Mouse (Mus musculus) adrenal gland, postnatal 14 days (tissue): ENCODE data around the gene Zc3h4. TPM values are rescaled to one million over a fixed set of nuclear protein-coding genes. Genes with fewer than 3 reads are reported as not detected.

Experiments used
- DNase-seq: peaks from one replicate; pipeline ENCODE4 v3.0.0; 2021; ENCODE audit warnings: mixed read lengths
- total RNA-seq: library from RNA; stranded (reverse); gene quantifications from 2 replicates; pipeline ENCODE4 v1.2.3, GENCODE M21; 2021

The Zc3h4 gene
- total RNA-seq, 1 experiment from 2014 or later, result 37.4 TPM

- peak; percentile 99 for DNase-seq
Observed at GRCm38 (mm10) chr7:16399820-16400688, 656 bp upstream of the Zc3h4 start.

GRCm38 (mm10) chr7:16401991-16402431 lies 1.3 kb downstream of the Zc3h4 start:
- peak; percentile 65 for DNase-seq

DNA sequence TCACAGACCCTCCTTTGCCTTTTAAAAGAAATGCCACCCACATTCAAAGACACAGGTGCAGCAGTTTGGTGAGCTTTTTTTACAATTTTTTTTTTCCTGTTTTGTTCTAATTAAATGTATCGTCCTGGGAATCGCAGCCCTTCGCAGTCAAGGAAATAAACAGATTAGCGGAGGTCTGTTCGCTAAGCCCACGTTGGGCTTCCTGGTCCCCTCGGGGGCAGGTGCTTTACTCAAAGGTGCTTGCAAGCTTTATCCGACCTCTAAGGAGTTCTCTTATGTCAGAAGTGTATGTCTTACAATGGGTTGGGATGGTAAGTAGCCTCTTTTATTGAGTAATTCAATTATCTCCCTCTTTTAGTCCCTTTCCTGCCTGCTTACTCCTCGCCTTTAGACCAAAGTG lies 1.7 kb downstream of the Zc3h4 start:
- no peak for DNase-seq

DNA sequence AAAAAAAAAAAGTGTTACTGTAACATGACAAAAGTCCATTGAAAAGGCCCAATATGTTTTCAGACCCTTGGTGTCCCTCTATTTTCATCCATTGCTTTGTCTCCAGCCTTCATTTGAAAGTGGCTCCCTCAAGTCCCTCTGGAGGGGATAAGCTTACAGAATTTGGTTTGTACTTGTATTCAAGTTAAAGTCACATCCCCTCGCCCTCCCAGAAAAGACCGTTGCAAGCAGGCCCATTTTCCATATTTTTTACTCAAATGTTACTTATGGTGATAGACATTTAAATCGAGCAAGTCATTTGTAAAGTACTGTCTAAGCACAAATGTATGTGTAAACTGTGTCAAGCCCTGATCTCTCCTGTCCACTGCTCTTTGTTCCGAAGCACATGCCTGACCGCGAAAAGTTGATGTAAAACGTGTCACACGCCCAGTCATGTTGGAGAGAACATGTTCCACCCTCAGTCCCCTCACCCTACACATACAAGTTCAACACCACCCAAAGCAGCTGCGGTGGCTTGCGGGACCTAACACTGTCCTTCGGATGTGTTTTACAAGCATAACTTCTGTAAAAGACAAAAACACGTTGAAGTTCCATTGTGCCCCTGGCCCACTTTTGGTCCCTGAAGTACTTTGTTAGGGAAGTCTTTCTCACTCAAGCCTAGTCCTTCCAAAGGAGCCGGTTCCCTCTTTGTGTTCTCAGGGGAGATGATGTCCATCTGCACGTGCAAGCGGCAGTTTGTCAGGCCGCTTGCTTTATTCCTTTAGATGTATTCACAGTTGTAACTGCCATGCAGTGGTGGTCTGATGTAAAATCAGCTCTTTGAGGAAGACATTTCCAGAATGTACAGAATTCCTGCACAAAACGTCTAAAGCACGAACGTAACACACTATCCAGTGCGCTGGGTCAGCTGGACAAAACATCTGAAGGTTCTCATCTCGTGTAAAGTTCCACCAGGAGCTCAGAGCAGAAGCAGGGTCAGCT lies 2.5 kb downstream of the Zc3h4 start:
- peak; percentile 20 for DNase-seq

GRCm38 (mm10) chr7:16404315-16405072 lies 3.8 kb downstream of the Zc3h4 start:
- DNase-seq, result no peak

- DNase-seq, result peak; percentile 57
Observed at GRCm38 (mm10) chr7:16405073-16405455, 4.4 kb downstream of the Zc3h4 start.

DNA sequence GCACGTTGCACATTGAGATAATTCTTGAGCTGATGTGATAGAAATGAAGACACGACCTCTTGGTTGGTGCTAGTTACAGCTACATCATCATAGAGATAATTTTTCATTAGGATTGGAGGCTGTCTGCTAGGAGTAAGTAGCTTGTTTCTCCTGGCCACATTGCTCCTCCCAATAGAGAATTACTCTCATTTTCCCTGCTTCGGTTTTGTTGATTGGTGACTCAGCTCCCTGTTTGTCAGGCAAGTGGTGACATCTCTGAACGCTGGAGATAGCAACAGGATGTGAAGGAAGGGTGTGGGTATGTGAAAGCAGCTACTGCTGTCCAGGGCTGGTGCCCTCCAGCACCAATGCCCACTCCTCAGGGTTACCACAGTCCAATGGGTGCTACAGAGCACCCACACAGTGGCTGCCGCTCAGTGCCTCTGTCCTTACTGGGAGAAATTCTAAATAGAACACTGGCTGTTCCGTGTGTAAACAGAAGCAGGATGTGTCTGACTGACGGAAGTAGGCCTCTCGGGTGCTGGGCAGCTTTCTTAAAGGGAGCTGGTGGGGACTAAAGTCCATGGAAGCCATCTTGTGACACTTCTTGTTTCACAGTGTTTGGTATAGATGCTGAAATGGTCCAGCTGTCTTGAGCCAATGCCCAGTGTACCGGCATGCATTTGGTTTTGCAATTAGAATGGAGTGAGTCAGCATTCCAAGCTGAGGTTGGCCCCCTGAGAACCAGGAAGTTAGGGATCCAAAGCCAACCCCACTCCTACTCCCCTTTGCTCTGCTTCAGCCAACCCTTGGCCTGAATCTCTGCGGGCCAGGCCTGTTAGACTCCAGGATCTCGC lies 5.0 kb downstream of the Zc3h4 start:
- peak; percentile 73 for DNase-seq

- no peak for DNase-seq
Observed at GRCm38 (mm10) chr7:16406978-16407377, 6.3 kb downstream of the Zc3h4 start.

DNA sequence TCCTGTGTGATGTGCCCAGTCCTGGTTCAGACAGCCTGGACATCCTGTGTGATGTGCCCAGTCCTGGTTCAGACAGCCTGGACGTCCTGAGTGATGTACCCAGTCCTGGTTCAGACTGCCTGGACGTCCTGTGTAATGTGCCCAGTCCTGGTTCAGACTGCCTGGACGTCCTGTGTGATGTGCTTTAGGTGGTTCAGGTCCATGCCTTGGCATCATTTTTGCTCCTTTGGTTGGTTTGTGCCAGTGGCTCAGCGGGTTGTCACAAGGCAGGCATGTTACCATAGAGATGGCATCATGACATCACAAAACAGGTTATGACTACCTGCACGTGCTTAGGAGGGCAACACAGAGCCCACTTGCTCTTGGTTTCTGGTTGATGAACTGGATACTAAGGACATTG lies 10.4 kb downstream of the Zc3h4 start:
- no peak for DNase-seq

DNA sequence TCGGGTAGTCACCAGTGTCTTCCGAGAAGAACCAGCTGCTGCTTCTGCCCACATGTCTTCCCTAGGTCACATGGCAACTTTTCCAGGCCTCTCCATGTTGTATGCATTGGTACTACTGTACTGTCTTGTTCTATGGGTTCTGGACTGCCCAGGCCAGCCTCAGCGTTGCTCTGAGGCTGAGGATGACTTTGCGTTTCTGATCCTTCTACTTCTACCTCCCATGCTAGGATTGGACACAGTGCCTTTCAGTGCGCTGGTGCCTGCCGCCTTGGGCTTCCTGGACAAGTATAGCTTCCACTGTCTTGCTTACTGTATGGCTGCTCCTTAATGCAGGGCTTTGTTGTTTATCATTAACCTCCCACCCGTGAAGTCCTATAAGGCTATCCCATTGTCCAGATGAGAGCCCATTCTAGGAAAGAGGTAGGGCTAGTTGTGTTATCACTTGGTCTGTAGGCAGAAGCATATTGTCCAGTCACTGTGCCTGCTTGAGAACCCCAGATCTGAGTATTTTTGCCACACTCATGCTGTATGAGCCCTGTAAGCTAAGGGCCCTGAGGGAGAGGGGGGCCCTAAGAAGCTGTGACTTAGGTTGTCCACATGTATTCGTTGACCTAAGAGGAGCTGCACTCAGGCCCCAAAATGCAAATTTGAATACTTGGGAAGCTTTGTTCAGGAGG lies 11.6 kb downstream of the Zc3h4 start:
- DNase-seq, result no peak

GRCm38 (mm10) chr7:16412930-16413329 lies 12.2 kb downstream of the Zc3h4 start:
- no peak for DNase-seq

- DNase-seq, result no peak
Observed at GRCm38 (mm10) chr7:16415426-16415825, 14.7 kb downstream of the Zc3h4 start.

- DNase-seq, result peak; percentile 74
Observed at GRCm38 (mm10) chr7:16417141-16417771, 16.5 kb downstream of the Zc3h4 start.

GRCm38 (mm10) chr7:16418713-16419112 lies 18.0 kb downstream of the Zc3h4 start:
- DNase-seq, result no peak

DNA sequence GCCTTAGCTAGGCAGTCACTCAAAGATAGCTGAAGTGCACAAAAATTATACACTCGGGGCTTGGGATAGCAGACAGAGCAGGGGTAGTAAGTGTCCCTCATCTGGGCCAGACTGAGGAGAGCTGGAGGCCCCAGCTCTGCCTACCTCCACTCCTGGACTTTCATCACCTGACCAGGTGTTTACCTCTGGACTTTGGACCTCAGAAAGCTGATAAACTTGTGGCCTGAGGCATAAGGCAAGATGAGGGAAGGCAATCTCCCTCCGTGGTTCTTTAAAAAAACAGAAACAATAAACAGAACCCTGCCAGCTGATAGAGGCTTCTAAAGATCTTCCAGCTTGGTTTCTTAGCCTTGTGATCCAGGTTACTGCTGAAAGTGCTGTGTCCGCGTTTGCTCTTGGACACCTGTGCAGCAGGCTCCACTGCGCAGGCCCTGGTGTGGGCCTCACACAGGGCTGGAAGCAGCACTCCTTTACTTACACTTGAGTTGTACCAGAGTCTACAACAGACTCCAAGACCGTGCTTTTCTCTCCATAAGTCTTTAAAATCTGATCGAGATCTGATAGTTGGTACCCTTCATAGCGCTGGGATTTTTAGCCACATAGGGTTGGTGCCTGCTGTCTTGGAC lies 19.9 kb downstream of the Zc3h4 start:
- DNase-seq, result no peak

- DNase-seq, result no peak
Observed at GRCm38 (mm10) chr7:16422222-16422856, 21.6 kb downstream of the Zc3h4 start.

- DNase-seq, result no peak
Observed at GRCm38 (mm10) chr7:16423731-16424130, 23.0 kb downstream of the Zc3h4 start.

- no peak for DNase-seq
Observed at GRCm38 (mm10) chr7:16425721-16426120, 25.0 kb downstream of the Zc3h4 start.

- peak; percentile 93 for DNase-seq
Observed at GRCm38 (mm10) chr7:16426129-16426729, 25.5 kb downstream of the Zc3h4 start.
